Mouse (Mus musculus) megakaryocyte, adult 5-6 weeks (primary cell): ENCODE results near the gene Dhrs2. TPM values are rescaled to one million over a fixed set of nuclear protein-coding genes. Genes with fewer than 3 reads are reported as not detected.
A peak's percentile ranks its signal among the peaks of the same experiment; 100 is the strongest.

Experiments
- ATAC-seq: 2 replicates; pipeline ENCODE4 v1.8.0; 2016; ENCODE audit warnings: mild to moderate bottlenecking, inconsistent platforms; ENCODE audit not compliant: poor library complexity, severe bottlenecking
- total RNA-seq, 2 experiments: library from RNA; stranded (forward) in 1 of 2; stranded (reverse) in 1 of 2; fragments of 153-499, 151-499 nt in 1 of 2; fragments of 221-1000, 200-1000 nt in 1 of 2; gene quantifications; 2 replicates each; pipeline versions ENCODE4 v1.2.3 to v1.2.4; 2015 to 2017

Dhrs2 gene
- total RNA-seq (2015) = not detected in 2 replicates
- 0.45 TPM in 1 of 2 replicates, not detected in the other for total RNA-seq (2017)

- no peak for ATAC-seq
Measured at GRCm38 (mm10) chr14:55221707-55222106, at the start of gene Dhrs2. TSS of gene Dhrs2 (plus strand) at chr14:55222007.

- ATAC-seq = no peak
Measured at GRCm38 (mm10) chr14:55174164-55174563, 47.6 kb upstream of the Dhrs2 start.

GRCm38 (mm10) chr14:55177274-55177673, 44.5 kb upstream of the Dhrs2 start:
- peak; percentile 81 for ATAC-seq

- no peak for ATAC-seq
Measured at GRCm38 (mm10) chr14:55180951-55181350, 40.9 kb upstream of the Dhrs2 start.

- no peak for ATAC-seq
Measured at GRCm38 (mm10) chr14:55183231-55183630, 38.6 kb upstream of the Dhrs2 start.

- no peak for ATAC-seq
Measured at GRCm38 (mm10) chr14:55184640-55185145, 37.1 kb upstream of the Dhrs2 start.

- no peak for ATAC-seq
Measured at GRCm38 (mm10) chr14:55188491-55188890, 33.3 kb upstream of the Dhrs2 start.

- no peak for ATAC-seq
Measured at GRCm38 (mm10) chr14:55189351-55189769, 32.4 kb upstream of the Dhrs2 start.

GRCm38 (mm10) chr14:55193354-55193753, 28.5 kb upstream of the Dhrs2 start:
- ATAC-seq = peak; percentile 38

- peak; percentile 86 for ATAC-seq
Measured at GRCm38 (mm10) chr14:55193876-55194635, 27.8 kb upstream of the Dhrs2 start.

GRCm38 (mm10) chr14:55194786-55195185, 27.0 kb upstream of the Dhrs2 start:
- no peak for ATAC-seq

- ATAC-seq = no peak
Measured at GRCm38 (mm10) chr14:55197121-55197520, 24.7 kb upstream of the Dhrs2 start.

GRCm38 (mm10) chr14:55198187-55198586, 23.6 kb upstream of the Dhrs2 start:
- ATAC-seq = no peak

- ATAC-seq = no peak
Measured at GRCm38 (mm10) chr14:55204544-55204943, 17.3 kb upstream of the Dhrs2 start.

GRCm38 (mm10) chr14:55205045-55205750, 16.6 kb upstream of the Dhrs2 start:
- ATAC-seq = no peak

- no peak for ATAC-seq
Measured at GRCm38 (mm10) chr14:55208306-55208705, 13.5 kb upstream of the Dhrs2 start.

- ATAC-seq = no peak
Measured at GRCm38 (mm10) chr14:55213621-55214020, 8.2 kb upstream of the Dhrs2 start.

- peak; percentile 71; the same call in 1 of the 2 replicates for ATAC-seq
Measured at GRCm38 (mm10) chr14:55214507-55214906, 7.3 kb upstream of the Dhrs2 start.

- ATAC-seq = no peak
Measured at GRCm38 (mm10) chr14:55223172-55223571, 1.4 kb downstream of the Dhrs2 start.

- no peak for ATAC-seq
Measured at GRCm38 (mm10) chr14:55234639-55235038, 12.8 kb downstream of the Dhrs2 start.

- ATAC-seq = no peak
Measured at GRCm38 (mm10) chr14:55236685-55237084, 14.9 kb downstream of the Dhrs2 start.

GRCm38 (mm10) chr14:55242664-55243063, 20.9 kb downstream of the Dhrs2 start:
- ATAC-seq = no peak
